Mouse (Mus musculus) embryonic facial prominence, embryonic 14.5 days (tissue): Measurements from ENCODE around the gene Rars. TPM values are rescaled to one million over a fixed set of nuclear protein-coding genes. Genes with fewer than 3 reads are reported as not detected.

ENCODE experiments used
- ATAC-seq: fragments of 200-750 bp; cut with Nextera tagmentation; 2 replicates; pipeline ENCODE4 v1.8.0; 2017; ENCODE audit warnings: low read depth, moderate number of reproducible peaks, moderate TSS enrichment
- DNase-seq: peaks from one replicate; pipeline ENCODE4 v3.0.0-alpha.2; 2015; ENCODE audit warnings: low spot score
- H3K27ac ChIP-seq: fragments of 300-500 bp; sonication (generic); replicated peaks from 2 replicates; pipeline ENCODE4 v1.5.1; 2014; ENCODE audit warnings: low read depth, mild to moderate bottlenecking, low read length, moderate library complexity
- H3K27me3 ChIP-seq: fragments of 300-500 bp; sonication (generic); replicated peaks from 2 replicates; pipeline ENCODE4 v1.6.1; 2014; ENCODE audit warnings: low read length; ENCODE audit not compliant: control insufficient read depth, insufficient read depth
- H3K36me3 ChIP-seq: fragments of 300-500 bp; sonication (generic); 2 replicates; pipeline ENCODE4 v1.6.1; 2014; ENCODE audit warnings: low read length, mixed read lengths; ENCODE audit not compliant: control insufficient read depth, insufficient read depth
- H3K4me1 ChIP-seq: fragments of 300-500 bp; sonication (generic); 2 replicates; pipeline ENCODE4 v1.6.1; 2014; ENCODE audit warnings: antibody characterized with exemption, low read length; ENCODE audit not compliant: control insufficient read depth, insufficient read depth
- H3K4me2 ChIP-seq: fragments of 300-500 bp; sonication (generic); 2 replicates; pipeline ENCODE4 v1.6.1; 2014; ENCODE audit warnings: low read depth, mild to moderate bottlenecking, low read length, moderate library complexity, mixed read lengths
- H3K4me3 ChIP-seq: fragments of 300-500 bp; sonication (generic); 2 replicates; pipeline ENCODE4 v1.5.1; 2014; ENCODE audit warnings: low read depth, mild to moderate bottlenecking, low read length
- H3K9ac ChIP-seq: fragments of 300-500 bp; sonication (generic); 2 replicates; pipeline ENCODE4 v1.6.1; 2014; ENCODE audit warnings: low read depth, mild to moderate bottlenecking, low read length, moderate library complexity, mixed read lengths
- H3K9me3 ChIP-seq: fragments of 300-500 bp; sonication (generic); 2 replicates; pipeline ENCODE4 v1.6.1; 2016; ENCODE audit warnings: low read length; ENCODE audit not compliant: control insufficient read depth
- WGBS: fragments of 180-500 bp; shearing (Covaris S2); extraction: QIAGEN DNeasy Blood & Tissue Kit; methylation state at CpG from one replicate; pipeline ENCODE4 v1.1.7; 2014; 5-methylcytosine and 5-hydroxymethylcytosine counted together
- polyA plus RNA-seq: library from polyadenylated mRNA; unstranded; fragments of >200 nt; fragmentation: Nextera tagmentation; extraction: Ambion mirVana; gene quantifications from 2 replicates; pipeline ENCODE4 v1.2.1, GENCODE M21; 2014

Rars gene
- 85.9 and 93.8 TPM in 2 replicates for polyA plus RNA-seq

DNA sequence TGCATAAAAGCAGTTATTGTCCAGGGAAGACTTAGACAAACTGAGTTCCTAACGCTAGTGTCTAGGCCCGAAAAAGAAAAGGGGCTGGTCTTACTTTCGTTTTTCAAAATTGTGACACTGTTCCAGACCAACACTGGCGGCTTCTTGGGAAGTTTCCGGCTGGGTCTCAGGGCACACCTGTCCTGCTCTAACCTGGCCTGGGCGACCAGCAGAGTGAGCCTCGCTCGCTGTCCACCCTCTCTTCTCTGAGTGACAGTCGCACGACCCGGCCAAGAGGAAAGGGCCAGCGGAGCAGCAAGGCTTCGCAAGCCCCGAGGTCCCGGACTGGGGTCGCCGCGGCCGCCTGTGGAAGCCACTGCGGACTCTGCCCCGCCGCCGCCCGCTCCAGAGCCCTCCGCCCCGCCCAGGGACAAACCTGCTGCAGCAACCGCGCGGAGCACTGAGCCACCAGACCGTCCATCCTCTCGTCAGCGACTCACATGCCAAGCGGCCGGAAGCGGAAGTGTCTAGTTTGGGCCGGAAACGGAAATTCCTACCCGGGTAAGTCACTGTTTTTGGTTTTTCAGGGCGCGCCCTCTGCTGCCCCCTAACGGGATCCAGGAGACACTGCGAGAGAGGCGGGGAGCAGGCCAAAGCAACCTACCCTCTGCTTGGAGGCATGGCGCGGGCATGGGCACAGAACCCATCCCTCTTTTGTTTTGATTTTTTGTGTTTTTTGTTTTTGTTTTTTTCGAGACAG, at the start of gene Rars:
TSS of gene Rars (minus strand) at position 485 of the 739 bp plus-strand sequence.
- DNase-seq (peak; percentile 95), ATAC-seq (peak; percentile 86)
- Histone ChIP-seq H3K4me1 (peaks cover 6% of the 10 kb centered on the region), H3K9ac (peak within 1 kb of the TSS; percentile 90), H3K36me3 (peaks cover 37% of the 10 kb centered on the region), H3K9me3 (no peaks in the 10 kb centered on the region), H3K27me3 (no peaks in the 10 kb centered on the region), H3K27ac (peak within 1 kb of the TSS; percentile 33; the same call in 1 of the 2 replicates), H3K4me3 (peak within 1 kb of the TSS; percentile 97), H3K4me2 (peak within 1 kb of the TSS; percentile 72)
- 2% methylated on average over 39 of the region's 46 CpGs for WGBS

DNA sequence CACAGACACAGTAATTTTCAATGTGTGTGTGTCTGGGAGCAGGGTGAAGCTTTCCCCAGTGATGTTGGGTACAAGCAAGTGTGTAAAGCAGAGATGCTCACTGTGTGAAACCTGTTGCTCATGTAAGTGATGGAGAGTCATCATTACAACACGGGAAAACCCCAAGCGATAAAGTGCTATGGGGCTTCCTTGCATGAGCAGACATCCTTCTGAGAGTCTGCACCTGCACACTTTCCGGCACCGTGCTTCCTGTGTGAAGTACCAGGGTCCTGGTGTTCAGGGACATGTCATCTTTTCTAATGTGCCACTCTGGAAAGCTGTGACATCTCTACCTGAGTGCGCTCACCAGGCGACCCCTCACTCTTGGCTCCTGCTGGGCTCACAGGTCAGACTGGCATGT, 48.5 kb upstream of the Rars start:
- H3K9ac ChIP-seq = no peak overlapping the region
- no peaks in the 10 kb centered on the region for H3K36me3 ChIP-seq
- no peak overlapping the region for H3K4me3 ChIP-seq
- no peaks in the 10 kb centered on the region for H3K4me1 ChIP-seq
- no peak overlapping the region for H3K4me2 ChIP-seq
- no peak for ATAC-seq
- WGBS = 88% methylated on average over 6 of the region's 6 CpGs
- DNase-seq = no peak
- H3K27ac ChIP-seq = no peak overlapping the region
- no peaks in the 10 kb centered on the region for H3K27me3 ChIP-seq
- no peaks in the 10 kb centered on the region for H3K9me3 ChIP-seq

DNA sequence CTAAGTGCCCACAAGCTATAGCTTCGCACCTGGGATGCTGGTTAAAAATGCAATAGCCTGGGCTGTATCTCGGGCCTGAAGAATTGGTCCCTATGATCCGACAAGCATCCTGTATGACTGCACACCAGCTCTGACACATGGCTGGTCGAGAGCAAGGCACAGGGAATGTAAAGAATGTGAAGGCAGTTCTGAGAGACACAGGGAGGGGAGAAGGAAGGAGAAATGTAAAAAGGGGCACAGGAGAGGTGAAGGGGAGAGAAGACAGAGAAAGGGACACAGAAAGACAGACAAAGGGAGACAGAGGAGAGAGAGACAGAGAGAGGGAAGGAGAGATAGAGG, 44.2 kb upstream of the Rars start:
- no peak for DNase-seq
- Histone ChIP-seq H3K4me2 (no peak overlapping the region), H3K27me3 (no peaks in the 10 kb centered on the region), H3K9me3 (no peaks in the 10 kb centered on the region), H3K4me1 (no peaks in the 10 kb centered on the region), H3K27ac (no peak overlapping the region), H3K4me3 (no peak overlapping the region), H3K36me3 (no peaks in the 10 kb centered on the region), H3K9ac (no peak overlapping the region)
- WGBS = 41% methylated on average over 4 of the region's 4 CpGs
- ATAC-seq = no peak

DNA sequence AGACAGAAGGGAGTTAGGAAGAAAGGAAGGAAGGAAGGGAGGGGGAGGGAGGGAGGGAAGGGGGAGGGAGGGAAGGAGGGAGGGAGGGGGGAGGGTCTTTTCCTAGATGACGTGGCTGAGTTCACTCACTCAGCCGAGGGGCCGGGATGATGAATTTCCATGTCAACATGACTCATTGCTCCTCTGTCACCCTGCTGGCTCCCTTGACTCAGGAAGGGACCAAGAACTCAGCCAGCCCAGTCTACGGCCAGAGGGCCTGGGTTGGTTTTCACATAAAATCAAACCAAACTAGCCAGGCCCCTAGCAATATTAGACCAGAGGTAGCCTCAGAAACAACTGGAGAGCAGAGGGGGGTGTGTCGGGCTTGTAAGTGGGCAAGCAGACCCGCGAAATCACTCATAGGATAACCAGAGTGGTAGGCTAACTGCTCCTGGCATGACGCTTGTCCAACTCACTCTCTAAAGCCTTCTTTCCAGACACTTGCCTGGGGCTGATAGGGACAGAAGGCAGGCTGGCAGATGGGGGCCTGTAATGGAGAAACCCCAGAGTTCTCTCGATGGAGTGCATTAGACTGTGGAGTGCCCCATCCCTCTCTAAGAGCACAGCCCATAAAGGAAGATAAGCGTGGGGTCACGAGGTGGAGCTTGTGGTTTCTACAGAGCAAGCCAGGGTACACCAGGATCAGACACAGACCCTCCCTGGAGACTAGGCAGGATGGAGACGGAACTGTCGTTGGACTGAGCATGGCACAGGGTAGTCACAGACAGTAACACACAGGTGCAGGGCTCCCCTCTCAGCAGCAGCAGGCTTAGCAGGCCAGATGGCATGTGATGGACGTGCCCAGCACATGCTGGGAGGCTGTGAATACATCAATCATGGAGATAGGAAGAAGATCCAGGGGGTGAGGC, 43.6 kb upstream of the Rars start:
- ATAC-seq (peak; percentile 45), DNase-seq (no peak)
- H3K27me3 ChIP-seq = no peaks in the 10 kb centered on the region
- H3K9me3 ChIP-seq = no peaks in the 10 kb centered on the region
- no peak overlapping the region for H3K4me2 ChIP-seq
- H3K27ac ChIP-seq = no peak overlapping the region
- no peak overlapping the region for H3K9ac ChIP-seq
- no peaks in the 10 kb centered on the region for H3K4me1 ChIP-seq
- no peak overlapping the region for H3K4me3 ChIP-seq
- 48% methylated on average over 14 of the region's 14 CpGs for WGBS
- H3K36me3 ChIP-seq = no peaks in the 10 kb centered on the region

DNA sequence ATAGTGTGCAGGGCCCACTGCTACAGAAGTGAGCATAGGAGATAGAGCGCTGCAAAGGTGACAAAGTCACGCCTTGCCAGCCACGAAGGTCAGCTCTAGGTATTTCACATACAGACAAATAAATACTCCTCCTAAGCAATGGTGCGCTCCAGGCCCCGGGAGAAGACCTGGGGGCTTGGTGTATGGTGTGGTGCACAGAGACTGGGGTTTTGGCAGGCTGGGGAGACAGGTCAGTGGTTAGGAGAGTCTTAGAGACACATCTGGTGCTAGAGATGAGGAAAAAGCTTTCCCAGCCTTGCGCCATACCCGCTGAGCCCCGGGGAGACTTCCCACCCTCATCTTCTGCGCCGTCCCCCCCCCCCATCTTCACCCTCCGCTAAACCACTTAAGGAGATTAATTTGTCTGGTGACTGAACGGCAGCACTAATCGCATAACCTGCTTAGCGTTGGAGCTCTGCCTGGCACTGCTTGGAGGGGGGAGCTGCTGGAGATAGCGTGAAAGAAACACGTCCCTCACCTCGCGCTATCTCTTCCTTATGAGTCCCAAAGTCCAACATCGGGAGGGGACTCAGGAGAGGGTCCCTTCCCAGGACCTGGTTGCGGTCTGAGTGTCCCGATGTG, 39.4 kb upstream of the Rars start:
- H3K4me2 ChIP-seq = peak overlapping the region; percentile 12; the same call in 1 of the 2 replicates
- ATAC-seq = peak; percentile 73

DNA sequence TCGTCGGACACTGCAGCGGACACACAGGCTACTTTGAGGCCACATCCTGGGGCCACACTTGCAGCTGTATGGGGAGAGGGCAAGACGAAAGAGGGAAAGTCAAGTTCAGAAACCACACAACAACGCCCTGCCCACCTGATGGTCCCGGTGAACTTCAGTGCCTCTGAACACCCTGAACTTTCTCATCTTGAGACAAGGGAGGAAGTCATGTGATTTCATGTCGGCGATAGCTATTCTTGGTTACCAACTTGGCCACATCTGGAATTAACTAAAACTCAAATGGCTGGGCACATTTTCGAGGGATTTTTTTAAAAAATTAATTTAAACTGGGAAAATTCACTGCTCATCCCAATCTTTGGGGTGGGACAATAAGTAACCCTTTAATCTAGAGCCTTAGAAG, 36.7 kb upstream of the Rars start:
- Histone ChIP-seq H3K9me3 (no peaks in the 10 kb centered on the region), H3K36me3 (0 out of 2 replicates have a peak, but pooled peaks cover 5% of the 10 kb centered on the region), H3K4me3 (no peak overlapping the region), H3K27me3 (no peaks in the 10 kb centered on the region), H3K9ac (no peak overlapping the region), H3K27ac (no peak overlapping the region), H3K4me2 (no peak overlapping the region), H3K4me1 (no peaks in the 10 kb centered on the region)
- WGBS = 57% methylated on average over 9 of the region's 9 CpGs
- no peak for ATAC-seq
- DNase-seq = no peak

More for the DNA sequence above, 39.4 kb upstream of the Rars start:
- Histone ChIP-seq H3K36me3 (0 out of 2 replicates have a peak, but pooled peaks cover 1% of the 10 kb centered on the region), H3K27ac (no peak overlapping the region), H3K9ac (no peak overlapping the region), H3K27me3 (no peaks in the 10 kb centered on the region), H3K4me1 (no peaks in the 10 kb centered on the region), H3K4me3 (no peak overlapping the region), H3K9me3 (no peaks in the 10 kb centered on the region)
- DNase-seq = peak; percentile 42
- WGBS = 33% methylated on average over 21 of the region's 21 CpGs

DNA sequence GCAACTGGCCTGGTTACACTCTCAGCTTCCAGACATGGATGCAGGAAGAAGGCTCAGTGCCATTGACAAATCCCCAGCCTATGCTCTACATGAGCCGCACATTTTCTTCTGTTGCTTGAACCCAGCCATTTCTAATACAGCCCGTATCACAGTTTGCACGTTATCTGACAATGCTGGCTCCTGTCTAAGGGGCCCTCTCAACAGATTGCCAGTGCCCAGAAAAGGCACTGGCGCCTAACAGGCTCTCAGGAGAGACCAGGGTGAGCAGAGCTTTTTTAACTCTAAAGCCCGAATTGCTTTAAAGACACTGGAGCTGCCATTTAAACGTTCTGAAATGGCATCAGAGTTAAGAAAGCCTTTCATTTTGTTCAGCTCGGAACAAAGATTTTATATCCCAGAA, 31.8 kb upstream of the Rars start:
- no peak overlapping the region for H3K9ac ChIP-seq
- peaks cover 8% of the 10 kb centered on the region for H3K4me1 ChIP-seq
- no peak overlapping the region for H3K4me2 ChIP-seq
- H3K36me3 ChIP-seq = 0 out of 2 replicates have a peak, but pooled peaks cover 5% of the 10 kb centered on the region
- H3K9me3 ChIP-seq = no peaks in the 10 kb centered on the region
- no peaks in the 10 kb centered on the region for H3K27me3 ChIP-seq
- WGBS = 66% methylated on average over 7 of the region's 7 CpGs
- H3K27ac ChIP-seq = no peak overlapping the region
- no peak overlapping the region for H3K4me3 ChIP-seq
- no peak for DNase-seq
- no peak for ATAC-seq

DNA sequence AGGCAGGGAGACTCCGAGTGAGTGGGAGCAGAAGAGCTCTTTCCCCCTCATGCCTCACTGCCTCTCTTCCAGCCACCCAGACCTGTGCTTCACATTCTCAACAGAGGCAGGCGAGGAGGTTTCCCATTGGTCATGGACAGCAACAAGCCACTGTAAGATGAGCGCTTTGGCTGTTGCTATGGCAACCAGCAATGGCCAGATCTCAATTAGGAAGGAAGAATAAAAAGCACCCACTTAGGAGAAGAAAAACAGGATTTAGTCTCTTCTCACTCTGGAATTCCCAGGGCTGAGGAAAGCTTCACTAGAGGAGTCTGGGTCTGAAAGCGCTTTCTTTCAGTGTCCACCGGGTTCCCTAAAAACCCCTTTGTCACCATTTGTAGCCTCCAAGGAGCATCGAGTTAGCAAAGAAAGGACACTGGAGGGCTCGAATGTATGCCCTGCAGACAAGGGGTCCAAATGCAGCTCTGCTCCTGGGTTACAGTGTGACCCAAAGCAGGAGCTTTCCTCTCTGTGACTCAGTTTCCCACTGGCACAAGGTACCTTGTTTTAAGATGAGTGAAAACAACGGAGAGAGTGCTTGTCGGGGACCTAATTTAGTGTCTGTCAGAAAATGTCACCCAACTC, 30.8 kb upstream of the Rars start:
- DNase-seq (peak; percentile 95), ATAC-seq (peak; percentile 96)
- Histone ChIP-seq H3K4me2 (peak overlapping the region; percentile 29), H3K4me3 (no peak overlapping the region), H3K36me3 (0 out of 2 replicates have a peak, but pooled peaks cover 5% of the 10 kb centered on the region), H3K27me3 (no peaks in the 10 kb centered on the region), H3K9me3 (no peaks in the 10 kb centered on the region), H3K27ac (no peak overlapping the region; the same call in 1 of the 2 replicates), H3K4me1 (peaks cover 8% of the 10 kb centered on the region), H3K9ac (0 out of 2 replicates have a peak overlapping the region, but pooled peaks have one; percentile 31)
- WGBS = 26% methylated on average over 9 of the region's 9 CpGs
